Mouse (Mus musculus): ENCODE data around the gene BC005537.
"Not testable (repeated sequence)": the region's sequence is repeated elsewhere in the genome, so short reads cannot be mapped to it uniquely, and the experiment has no call there.

The BC005537 gene

DNA sequence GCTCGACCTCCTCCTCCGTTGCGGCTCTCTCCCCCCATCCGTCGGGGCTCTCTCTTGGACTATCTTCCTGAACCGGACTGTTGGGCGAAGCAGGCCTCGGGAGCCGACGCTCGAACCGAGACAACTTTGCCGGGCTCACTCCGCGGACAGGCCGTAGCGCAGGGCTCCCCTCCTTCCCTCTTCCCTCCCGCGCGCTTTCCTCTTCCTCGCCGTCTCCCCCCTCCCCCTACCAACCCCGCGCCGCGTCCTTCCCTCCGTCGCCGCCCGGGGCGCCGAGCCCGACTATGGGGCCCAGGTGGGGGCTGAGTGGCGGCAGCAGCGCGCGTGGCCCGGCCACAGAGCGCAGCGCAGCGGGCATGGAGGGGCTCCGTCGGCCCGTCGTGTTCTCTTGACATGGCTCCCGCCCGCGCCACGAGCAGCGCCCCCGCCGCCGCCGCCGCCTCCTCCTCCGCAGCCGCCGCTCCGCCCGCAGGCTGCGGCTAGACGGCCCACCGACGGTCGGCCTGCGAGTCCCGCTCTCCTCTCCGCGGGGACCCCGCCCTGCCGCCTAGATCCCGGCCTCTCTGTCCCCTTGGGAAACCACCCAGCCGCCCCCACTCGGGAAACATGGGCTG lies at the start of gene BC005537:
Gene BC005537 (plus strand): TSS at position 350 of the 614 bp plus-strand sequence.
- peak; percentile 29 to 68 for DNase-seq

DNA sequence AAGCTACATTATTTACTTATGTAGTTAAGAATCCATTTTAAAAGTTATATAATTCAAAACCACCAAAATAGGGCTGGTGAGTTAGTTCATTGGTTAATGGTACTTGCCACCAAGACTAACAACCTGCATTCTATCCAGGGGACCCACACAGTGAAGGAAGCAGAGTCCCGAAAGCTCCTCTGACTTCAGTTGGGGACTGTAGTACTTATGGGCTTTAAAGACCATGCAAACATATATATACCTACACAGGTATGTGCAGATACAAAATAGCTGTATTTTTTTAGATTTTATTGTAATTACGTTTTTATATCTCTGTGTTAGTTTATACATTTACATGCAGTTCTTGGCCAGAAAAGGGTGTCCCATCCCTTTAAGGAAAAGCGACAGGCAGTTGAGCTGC lies 44.7 kb upstream of the BC005537 start:
- no peak for DNase-seq

DNA sequence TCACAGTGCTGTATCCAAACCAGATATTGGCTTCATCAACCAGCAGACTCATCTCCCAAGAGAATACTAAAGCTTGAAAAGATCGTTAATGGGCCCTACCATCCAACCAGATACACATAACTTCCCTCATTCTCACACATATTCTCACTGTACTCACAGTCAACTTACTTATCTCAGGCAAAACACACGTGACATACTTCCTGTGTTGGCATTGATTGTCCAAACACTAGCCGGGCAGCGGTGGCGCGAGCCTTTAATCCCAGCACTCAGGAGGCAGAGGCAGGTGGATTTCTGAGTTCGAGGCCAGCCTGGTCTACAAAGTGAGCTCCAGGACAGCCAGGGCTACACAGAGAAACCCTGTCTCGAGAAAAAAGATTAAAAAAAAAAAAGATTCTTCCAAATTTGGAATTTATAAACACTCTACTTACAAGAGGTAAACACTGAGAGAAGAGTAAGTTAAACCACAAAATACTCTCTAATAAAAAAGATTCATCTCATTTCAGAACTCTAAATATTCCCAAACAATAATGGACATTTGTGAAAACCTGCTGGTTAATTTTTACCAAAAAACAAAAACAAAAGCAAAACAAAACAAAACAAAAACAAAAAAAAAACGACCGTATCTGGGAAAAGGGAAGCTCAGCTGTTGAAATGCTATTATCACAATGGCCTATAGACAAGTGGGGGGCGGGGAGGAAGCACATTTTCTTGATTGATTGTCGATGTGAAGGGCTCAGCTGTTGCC lies 43.5 kb upstream of the BC005537 start:
- no peak for DNase-seq

DNA sequence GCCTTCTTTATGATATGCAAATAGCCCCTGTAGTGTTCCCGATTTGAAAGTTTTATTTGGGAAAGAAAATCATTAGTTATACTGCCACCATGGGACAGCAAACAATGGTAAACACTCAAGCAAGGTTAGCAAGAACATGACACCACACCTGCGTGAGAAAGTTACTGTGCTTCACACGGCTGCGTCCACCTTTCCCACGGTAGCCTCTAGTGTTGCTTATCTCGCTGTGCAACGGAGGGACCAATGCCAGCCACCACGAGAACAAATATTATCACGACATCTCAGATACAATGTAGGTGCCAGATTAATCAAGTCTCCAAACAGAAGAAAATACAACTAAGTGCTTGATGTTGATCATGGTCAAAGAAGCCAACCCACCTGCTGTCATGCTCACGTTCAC lies 42.0 kb upstream of the BC005537 start:
- DNase-seq: no peak

DNA sequence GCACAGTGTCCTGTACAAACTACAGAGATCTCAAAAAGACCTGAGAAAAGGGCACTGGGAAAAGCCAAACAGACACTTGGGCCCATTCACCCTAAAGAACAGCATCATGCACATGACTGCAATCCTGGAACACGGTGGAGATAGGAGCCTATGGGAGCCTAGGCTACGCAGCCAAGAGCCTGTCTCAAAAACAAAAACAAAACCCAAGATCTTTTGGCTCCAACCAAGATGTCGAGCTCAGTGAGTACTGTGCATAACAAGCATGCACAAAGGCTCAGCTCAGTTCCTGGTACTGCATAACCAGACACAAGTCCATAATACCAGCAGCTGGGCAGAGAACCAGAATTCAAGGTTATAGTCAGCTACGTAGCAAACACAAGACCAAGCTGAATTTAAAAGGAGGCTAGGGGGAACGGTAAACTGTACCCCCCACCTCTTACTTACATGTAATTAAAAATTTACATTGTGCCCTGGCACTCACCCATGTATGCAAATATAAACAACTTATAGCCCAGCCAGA lies 41.0 kb upstream of the BC005537 start:
- DNase-seq: no peak

DNA sequence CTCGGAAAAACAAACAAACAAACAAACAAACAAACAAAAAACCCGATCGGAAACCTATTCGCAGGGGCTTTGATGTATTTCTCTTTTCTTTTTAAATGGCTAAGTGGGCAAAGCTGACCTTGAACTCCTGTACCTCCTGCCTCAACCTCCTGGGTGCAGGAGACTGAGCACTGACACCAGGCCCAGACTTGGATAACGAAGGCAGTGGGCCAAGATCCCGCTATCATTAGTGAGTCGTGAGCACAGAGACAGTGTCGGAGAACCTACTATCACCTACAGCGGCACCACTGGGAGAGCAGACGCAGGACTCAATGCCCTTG lies 40.4 kb upstream of the BC005537 start:
- DNase-seq: no peak

DNA sequence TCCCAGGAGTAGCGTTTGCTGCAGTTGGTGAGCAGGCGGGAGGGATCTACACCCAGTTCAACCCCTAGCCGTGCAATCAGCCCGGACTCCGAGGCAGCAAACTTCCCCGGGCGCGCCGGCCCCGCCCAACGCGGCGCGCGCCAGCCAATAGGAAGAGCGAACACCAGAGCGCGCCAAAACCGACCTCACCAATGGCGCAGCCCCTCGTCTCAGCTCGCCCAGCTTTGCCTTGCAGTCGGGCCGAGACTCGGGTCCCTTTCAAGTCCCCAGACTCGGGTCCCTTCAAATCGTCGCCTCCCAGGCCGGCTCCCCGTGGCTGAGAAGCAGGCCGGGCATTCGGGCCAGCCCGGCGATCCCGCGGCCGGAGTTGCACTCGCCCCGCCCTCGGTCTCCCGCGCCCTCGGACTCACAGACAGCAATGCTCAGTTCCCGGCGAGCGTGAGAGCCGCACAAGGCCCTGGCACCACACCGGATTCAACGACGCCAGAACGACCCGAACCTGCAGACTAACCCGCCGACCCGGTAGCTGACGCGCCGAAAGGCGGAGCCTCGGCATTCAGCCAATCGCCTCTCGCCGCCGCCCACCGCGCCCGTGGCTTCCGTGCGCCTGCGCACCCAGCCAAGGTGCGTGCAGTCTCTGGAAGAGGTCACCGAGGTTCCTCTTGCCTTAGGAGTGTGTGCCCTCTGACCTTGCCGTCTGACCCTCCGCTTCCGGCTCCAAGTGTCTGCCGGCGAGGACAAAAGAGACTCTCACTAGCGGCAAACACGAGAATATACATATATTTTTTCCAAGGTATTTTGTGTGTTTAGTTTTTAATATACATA lies 39.8 kb upstream of the BC005537 start, which contains the start of gene Gmnn:
Gene Gmnn (minus strand): TSS at position 521 of the 825 bp plus-strand sequence.
- peak; percentile 88 to 94 for DNase-seq

DNA sequence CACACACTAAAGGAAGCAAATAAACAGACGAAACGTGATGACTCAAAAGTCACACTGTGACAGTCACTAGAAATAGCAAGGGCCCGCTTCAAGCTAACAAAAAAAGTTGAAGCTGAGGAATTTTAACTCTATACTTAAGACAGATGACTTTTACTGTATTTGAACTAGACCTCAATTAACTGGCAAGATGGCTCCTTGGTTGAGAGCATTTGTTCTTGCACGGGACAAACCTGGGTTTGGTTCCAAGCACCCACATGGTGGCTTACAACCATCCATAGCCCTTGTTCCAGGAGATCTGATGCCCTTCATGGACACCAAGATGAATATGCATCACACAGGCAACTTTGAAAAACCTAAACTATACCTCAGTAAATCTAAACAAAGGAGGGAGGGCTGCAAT lies 39.2 kb upstream of the BC005537 start:
- no peak for DNase-seq

DNA sequence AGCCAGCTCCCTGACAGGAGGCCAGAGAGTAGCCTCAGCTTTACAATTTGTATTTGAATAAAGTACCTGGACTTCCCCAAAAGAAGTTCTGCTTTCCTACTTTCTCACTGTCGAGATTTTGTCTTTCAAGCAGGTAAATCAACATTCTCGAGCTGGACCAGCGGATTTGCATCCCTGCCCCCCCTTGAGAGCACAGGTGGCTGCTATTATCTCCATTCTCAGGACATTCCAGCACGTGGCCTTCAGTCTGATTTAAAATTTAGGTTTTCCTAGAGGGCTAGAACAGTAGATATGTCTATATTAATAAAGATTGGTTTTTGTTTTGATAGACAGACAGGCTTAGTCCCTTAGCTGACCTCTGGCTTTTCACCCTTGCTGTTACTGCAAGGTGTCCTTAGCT lies 33.6 kb upstream of the BC005537 start:
- not testable (repeated sequence) for DNase-seq

DNA sequence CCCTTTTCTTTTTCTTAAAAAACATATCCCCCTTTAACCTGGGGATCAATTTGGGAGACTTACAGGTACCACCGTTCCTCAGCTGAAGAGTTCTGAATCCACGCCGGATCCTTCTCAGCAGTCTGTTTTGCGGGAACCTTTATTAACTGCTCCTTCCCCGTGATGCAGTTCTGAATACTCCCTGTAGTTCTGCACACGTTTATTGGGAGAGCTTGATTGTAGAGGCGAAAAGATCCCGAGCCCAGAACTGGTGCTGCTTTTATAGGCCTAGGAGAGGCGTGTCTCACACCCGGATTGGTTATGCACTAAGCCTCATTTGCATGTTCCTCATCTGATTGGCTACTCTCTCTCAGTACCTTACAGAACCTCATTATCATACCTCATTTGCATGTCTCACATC lies 30.0 kb upstream of the BC005537 start:
- DNase-seq: not testable (repeated sequence)

DNA sequence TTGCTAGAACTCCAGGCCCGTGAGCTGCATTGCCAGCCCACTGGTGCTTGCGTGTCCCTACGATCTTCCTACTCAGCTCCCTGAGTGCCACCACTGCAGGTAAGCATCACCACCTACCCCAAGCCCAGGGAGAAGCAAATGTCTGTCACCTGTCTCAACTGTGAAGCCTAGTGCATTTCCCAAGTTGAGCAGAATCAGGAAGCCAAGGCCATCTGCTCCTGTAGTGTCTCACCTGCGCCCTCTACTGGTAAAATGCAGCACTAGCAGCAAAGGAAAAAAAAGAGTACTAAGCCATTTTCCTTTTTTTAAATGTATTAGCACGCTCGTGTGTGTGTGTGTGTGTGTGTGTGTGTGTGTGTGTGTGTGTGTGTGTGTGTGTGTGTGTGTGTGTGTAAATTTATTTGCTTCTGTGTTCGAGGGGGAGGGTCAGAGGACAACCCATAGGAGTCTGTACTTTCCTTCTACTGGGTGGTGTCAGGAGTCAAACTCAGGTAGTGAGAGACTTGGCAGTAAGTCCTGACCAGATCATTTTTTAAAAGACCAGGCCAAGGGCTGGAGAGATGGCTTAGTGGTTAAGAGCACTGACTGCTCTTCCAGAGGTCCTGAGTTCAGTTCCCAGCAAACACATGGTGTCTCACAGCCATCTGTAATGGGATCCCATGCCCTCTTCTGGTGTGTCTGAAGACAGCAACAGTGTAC lies 25.2 kb upstream of the BC005537 start:
- DNase-seq: peak; percentile 61 to 71

DNA sequence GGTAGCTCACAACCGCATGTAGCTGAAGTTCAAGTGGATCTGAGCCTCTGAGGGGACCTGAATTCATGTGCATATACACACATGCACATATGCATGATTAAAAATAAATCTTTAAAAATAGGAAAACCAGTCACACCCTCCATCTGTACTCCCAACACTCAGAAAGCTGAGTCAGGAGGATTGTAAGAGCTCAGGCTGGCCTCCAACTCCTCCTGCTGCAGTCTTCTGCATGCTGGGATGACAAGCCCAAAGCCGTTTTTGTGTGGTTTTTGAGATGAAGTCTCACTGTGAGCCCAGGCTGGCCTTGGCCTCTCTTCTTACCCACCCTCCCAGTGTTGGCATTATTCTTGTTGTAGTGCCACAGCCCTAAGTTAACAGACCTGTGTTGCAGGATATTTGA lies 23.4 kb upstream of the BC005537 start:
- no peak for DNase-seq

DNA sequence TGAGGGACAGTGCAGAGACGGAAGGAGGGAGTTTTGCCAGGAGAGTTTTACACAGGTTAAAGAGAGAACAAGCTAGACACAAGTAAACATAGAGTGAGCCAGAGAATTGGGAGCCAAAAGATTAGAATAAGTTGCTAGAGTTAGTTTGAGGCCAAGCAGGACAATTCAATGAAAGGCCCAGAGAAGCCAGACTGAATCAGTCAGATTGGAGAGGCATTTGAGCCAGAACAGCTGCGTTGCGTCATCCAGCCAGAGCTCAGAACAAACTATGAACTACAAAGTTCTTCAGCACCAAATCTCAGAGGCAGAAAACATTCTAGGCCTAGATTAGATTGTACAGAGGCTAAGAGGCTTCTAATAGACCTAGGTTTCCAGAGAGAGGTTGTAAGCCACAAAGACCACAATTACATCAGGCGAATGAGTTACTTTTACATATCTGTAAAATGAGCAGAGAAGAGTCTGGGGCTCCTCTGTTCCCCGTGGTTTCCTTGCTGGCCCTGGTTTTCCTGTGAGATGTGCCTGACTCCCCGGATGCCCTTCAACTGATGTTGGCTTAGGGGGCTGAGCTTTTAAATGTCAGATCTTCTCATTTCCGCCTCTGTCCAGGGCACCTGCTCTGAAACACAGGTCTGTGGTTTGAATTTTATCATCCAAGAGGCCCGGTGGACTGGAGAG lies 22.6 kb upstream of the BC005537 start:
- no peak for DNase-seq

DNA sequence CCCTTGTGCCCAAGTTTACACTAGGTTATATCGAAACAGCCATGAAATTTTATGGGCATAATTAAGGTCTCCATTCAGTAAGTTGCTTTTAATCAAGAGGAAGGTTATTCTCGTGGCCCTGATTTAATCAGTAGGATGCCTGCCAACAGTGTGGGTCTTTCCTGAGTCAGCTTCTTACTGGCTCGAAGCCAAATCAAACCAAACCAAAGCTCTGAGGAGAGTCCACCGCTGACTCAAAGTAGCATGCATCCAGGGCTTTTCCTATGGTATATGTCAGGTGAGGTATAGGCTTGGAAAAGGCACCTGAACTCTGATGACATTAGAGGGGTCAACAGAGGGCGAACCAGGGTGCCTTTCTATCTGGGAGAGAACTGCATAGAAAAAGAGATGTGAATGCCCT lies 19.5 kb upstream of the BC005537 start:
- peak in 1 of 2 experiments; percentile 34 for DNase-seq

DNA sequence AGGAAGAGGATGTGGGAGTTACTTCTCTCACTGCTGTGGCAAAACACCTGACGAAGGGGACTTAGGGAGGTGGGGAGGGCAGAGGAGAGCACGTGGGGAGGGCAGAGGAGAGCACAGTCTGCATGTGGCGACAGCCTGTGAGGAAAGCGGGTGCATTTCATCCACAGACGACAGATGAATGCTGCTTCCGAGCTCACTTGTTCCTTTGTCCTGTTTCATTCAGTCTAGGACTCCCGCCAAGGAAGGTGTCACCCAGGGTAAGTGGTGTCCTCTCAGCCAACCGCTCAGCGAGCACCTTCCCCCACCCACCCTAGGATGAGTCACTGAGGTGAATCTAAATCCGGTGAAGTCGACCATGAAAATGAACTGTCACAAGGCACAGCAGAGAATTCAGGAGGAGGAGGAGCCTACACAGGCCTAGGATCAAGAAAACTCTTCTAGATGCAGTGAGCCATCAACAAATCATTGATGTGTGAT lies 15.4 kb upstream of the BC005537 start:
- peak; percentile 63 to 79 for DNase-seq

DNA sequence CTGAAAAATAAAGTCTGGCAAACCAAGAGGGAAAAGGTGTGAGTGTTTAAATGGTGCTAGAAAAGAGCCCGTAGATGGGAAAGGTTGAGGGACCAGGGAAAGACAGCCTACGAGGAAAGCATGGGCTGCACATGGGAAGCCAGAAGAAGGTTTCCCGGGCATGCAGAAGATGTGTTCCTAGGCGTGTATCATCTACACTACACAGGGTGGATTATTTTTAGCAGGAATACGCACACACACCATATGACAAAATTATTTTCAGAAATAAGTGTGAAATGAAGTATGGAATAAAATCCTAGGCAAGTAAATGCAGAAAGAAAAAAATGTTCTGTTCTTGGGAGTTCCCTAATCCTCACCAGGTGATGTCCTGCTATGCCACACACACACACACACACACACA lies 14.0 kb upstream of the BC005537 start:
- no peak for DNase-seq

DNA sequence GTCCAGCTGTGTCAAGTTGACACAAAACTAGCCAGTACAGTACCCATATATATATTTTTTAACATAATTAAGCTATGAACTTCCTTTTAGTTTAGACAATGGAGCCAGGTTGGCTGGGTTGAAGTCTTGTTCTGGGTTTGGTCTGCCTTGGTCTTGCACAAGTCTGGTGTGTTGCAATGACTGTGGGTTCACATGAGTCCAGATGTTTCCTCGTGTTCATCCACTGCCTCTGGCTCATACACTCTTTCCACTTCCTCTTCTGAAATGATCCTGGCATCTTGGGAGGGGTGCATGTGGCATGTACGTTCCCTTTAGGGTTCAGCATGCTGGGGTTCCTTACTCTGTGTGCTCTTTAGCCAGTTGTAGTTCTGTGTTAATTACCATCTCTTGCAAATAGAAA lies 10.1 kb upstream of the BC005537 start:
- DNase-seq: no peak

DNA sequence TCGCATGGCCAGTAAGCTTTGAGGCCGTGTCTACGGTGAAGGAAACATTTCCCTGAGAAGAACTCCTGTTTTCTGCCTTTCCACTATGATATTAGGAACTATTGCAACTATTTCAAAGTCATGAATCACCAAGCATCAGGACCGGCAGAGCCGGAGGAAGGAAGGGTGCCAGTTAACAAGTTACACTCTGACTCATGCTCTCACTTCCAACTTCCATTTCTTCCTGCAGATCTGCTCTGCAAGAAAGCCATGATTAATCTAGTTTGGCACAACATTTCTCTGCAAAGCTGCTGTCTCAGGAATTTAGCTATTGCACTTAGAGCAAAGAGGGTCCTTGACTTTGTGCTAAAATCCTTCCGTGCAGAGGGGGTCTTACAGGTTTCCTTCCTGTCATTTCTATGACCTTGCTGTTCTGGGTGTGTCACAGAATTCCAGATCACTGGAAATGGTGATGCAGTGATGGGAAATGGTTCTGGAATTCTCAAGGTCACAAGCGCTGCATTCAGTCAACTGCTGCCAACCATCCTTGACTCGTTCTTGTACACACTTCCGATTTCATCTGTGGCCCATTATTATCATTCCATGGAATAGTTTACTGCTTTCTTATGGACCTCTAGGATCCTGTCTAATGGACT lies 8.9 kb upstream of the BC005537 start:
- DNase-seq: no peak

DNA sequence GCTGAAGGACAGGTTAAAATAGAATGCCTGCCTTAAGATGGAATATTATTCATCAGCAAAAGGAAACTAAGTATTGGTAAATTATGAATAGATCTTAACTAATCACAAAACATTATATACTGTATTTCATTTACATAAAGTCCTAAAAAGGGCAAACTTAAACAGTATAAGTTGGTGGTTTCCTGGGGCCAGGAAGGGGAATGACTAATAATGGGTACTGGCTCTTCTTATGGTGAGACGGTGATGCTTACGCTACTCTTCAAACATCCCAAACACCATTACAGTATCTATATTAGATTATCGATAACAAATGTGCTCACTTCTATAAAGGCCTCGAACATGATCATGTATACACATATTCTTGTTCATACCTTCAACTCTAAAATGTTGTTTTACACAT lies 2.8 kb upstream of the BC005537 start:
- DNase-seq: no peak

DNA sequence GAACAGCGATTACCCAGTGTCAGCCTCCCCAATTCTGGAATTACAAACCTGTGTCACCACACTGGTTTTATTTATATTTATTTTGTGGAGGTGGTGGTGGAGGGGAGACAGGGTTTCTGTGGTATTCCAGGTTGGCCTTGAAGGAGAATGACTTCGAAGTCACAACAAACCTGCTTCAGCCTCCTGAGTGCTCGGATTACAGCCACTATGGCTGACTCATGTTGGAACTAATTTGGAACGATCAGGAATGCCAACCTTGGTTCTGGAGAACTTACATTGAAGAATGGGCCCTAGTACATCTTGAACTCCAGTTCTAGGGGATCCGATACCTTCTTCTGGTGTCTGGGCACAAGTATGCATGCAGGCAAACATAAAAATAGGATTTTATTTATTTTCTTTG lies 2.1 kb upstream of the BC005537 start:
- no peak for DNase-seq

DNA sequence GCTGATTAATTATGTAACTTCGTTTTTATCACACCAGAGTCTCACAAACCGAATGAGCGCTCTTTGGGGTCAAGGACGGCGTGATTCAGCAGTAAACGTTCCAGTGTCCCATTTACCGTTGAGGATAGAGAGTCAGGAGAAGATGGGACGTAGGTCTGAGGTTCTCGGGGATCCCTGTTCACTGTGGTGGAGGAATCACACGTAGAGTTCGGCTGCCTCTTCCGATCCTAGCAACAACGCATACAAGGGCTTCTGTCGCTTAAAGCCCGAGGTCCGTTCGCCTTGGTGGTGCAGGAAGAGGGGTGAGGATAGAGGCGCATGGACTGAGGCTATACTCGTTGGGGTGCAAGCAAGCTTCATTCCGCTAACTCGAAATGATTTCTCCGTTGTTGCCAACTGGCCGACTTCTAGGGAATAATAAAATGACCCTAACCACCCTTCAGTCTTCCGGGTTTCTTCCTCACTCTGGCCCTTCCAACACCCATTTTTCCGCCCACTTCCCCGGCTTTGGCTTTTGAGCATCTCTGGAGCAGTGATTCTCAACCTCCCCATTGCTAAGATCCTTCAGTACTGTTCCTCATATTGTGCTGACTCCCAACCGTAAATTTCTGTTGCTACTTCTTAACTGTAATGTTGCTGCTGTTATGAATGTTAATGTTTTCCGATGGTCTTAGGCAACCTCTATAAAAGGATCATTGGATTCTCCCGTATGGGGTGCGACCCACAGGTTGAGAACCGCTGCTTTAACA lies 1.4 kb upstream of the BC005537 start:
- peak; percentile 31 to 53 for DNase-seq
